Mouse (Mus musculus) T-helper 2 cell (primary cell): Measurements from ENCODE around the gene Safb2.
"Not testable (repeated sequence)": the region's sequence is repeated elsewhere in the genome, so short reads cannot be mapped to it uniquely, and the experiment has no call there.

Experiments used
- in situ Hi-C: fragments of 300-600 bp; cut with MboI, MseI; formaldehyde crosslinking; loops from one replicate; pipeline ENCODE4 v1.15.1; 2025; ENCODE audit warnings: high pct_unique_total_duplicates

Gene Safb2

GRCm38 (mm10) chr17:56584257-56585130, at the start of gene Safb2, which contains the start of gene Safb:
Gene Safb2, minus strand, starts transcription at chr17:56584585.
Gene Safb, plus strand, starts transcription at chr17:56584825.
- in situ Hi-C loops, result no loop called here

- in situ Hi-C loops, result no loop called here
These were observed 49.6 kb upstream of the Safb2 start for GRCm38 (mm10) chr17:56634023-56634422.

- in situ Hi-C loops, result no loop called here
These were observed 47.4 kb upstream of the Safb2 start for GRCm38 (mm10) chr17:56631807-56632206.

- in situ Hi-C loops, result not testable (repeated sequence)
These were observed 45.7 kb upstream of the Safb2 start for GRCm38 (mm10) chr17:56629800-56630781.

- in situ Hi-C loops, result no loop called here
These were observed 43.3 kb upstream of the Safb2 start, which contains the start of gene Catsperd for GRCm38 (mm10) chr17:56627530-56628277. Gene Catsperd, plus strand, starts transcription at chr17:56628143.

GRCm38 (mm10) chr17:56626754-56627470, 42.5 kb upstream of the Safb2 start, which contains the start of gene Lonp1:
Gene Lonp1, minus strand, starts transcription at chr17:56626887.
- in situ Hi-C loops, result no loop called here

GRCm38 (mm10) chr17:56626260-56626659, 41.9 kb upstream of the Safb2 start:
- in situ Hi-C loops, result no loop called here

GRCm38 (mm10) chr17:56625495-56625894, 41.1 kb upstream of the Safb2 start:
- in situ Hi-C loops, result no loop called here

GRCm38 (mm10) chr17:56617628-56618027, 33.2 kb upstream of the Safb2 start:
- in situ Hi-C loops, result loop anchor here (5.0 kb wide), 1 partner anchor 50 kb away; no protein-coding TSS in a partner anchor

GRCm38 (mm10) chr17:56616725-56617124, 32.3 kb upstream of the Safb2 start:
- in situ Hi-C loops, result loop anchor here (5.0 kb wide), 1 partner anchor 51 kb away; no protein-coding TSS in a partner anchor

- in situ Hi-C loops, result loop anchor here (5.0 kb wide), 1 partner anchor 52 kb away; no protein-coding TSS in a partner anchor
These were observed 31.4 kb upstream of the Safb2 start for GRCm38 (mm10) chr17:56615792-56616191.

- in situ Hi-C loops, result loop anchor here (5.0 kb wide), 1 partner anchor 52 kb away; no protein-coding TSS in a partner anchor
These were observed 30.9 kb upstream of the Safb2 start for GRCm38 (mm10) chr17:56615136-56615784.

- in situ Hi-C loops, result loop anchor here (5.0 kb wide), 1 partner anchor 53 kb away; no protein-coding TSS in a partner anchor
These were observed 30.2 kb upstream of the Safb2 start for GRCm38 (mm10) chr17:56614391-56615135.

- in situ Hi-C loops, result not testable (repeated sequence)
These were observed 29.5 kb upstream of the Safb2 start for GRCm38 (mm10) chr17:56613893-56614292.

GRCm38 (mm10) chr17:56613236-56613844, 29.0 kb upstream of the Safb2 start, which contains the start of gene Rpl36:
Gene Rpl36, plus strand, starts transcription at chr17:56613416.
- in situ Hi-C loops, result no loop called here

GRCm38 (mm10) chr17:56612565-56612939, 28.2 kb upstream of the Safb2 start:
- in situ Hi-C loops, result not testable (repeated sequence)

GRCm38 (mm10) chr17:56611861-56612564, 27.6 kb upstream of the Safb2 start:
- in situ Hi-C loops, result no loop called here

GRCm38 (mm10) chr17:56611323-56611722, 26.9 kb upstream of the Safb2 start:
- in situ Hi-C loops, result no loop called here
